Mouse (Mus musculus): ENCODE measurements at regions not wholly inside any gene's neighbourhood (a gene's known extent, or its start where the extent isn't known, plus 50 kb on each side); places are given as distances from the start of the nearest gene placed in this dataset.
A peak's percentile ranks its signal among the peaks of the same experiment; 100 is the strongest.

GRCm38 (mm10) chr10:115025950-115026349 lies 158.9 kb downstream of the Tph2 start:
- no peak for DNase-seq

GRCm38 (mm10) chr10:115019443-115019842 lies 165.4 kb downstream of the Tph2 start:
- DNase-seq, result peak; percentile 94

GRCm38 (mm10) chr10:115013491-115014001 lies 171.3 kb downstream of the Tph2 start:
- peak; percentile 76 to 78 for DNase-seq

- peak; percentile 73 to 82 for DNase-seq
These were observed 171.9 kb downstream of the Tph2 start for GRCm38 (mm10) chr10:115012922-115013321.

GRCm38 (mm10) chr10:115012316-115012715 lies 172.5 kb downstream of the Tph2 start:
- DNase-seq, result no peak

GRCm38 (mm10) chr10:115011911-115012310 lies 172.9 kb downstream of the Tph2 start:
- no peak for DNase-seq

GRCm38 (mm10) chr10:114996400-114996799 lies 188.4 kb downstream of the Tph2 start:
- no peak for DNase-seq

GRCm38 (mm10) chr10:114995211-114995908 lies 189.5 kb downstream of the Tph2 start:
- DNase-seq, result no peak

GRCm38 (mm10) chr10:114988453-114989226 lies 186.5 kb upstream of the Trhde start:
- DNase-seq, result no peak

GRCm38 (mm10) chr10:114972364-114972763 lies 170.3 kb upstream of the Trhde start:
- no peak for DNase-seq

GRCm38 (mm10) chr10:114963656-114964055 lies 161.5 kb upstream of the Trhde start:
- peak in 1 of 2 experiments; percentile 66 for DNase-seq

GRCm38 (mm10) chr10:114957909-114958308 lies 155.8 kb upstream of the Trhde start:
- peak; percentile 21 to 25 for DNase-seq

GRCm38 (mm10) chr10:114956257-114956656 lies 154.2 kb upstream of the Trhde start:
- DNase-seq, result no peak

- DNase-seq, result no peak
These were observed 153.5 kb upstream of the Trhde start for GRCm38 (mm10) chr10:114955608-114956007.

- no peak for DNase-seq
These were observed 151.3 kb upstream of the Trhde start for GRCm38 (mm10) chr10:114953358-114953757.

GRCm38 (mm10) chr10:114949194-114949593 lies 147.1 kb upstream of the Trhde start:
- peak in 1 of 2 experiments; percentile 32 for DNase-seq

GRCm38 (mm10) chr10:114924746-114925145 lies 122.6 kb upstream of the Trhde start:
- no peak for DNase-seq

- peak; percentile 73 to 82 for DNase-seq
These were observed 111.9 kb upstream of the Trhde start for GRCm38 (mm10) chr10:114913971-114914370.

- DNase-seq, result peak; percentile 59 to 78
These were observed 89.8 kb upstream of the Trhde start for GRCm38 (mm10) chr10:114891916-114892315.

- DNase-seq, result peak; percentile 86 to 87
These were observed 88.8 kb upstream of the Trhde start for GRCm38 (mm10) chr10:114890726-114891430.

GRCm38 (mm10) chr10:114871201-114871600 lies 69.1 kb upstream of the Trhde start:
- peak in 1 of 2 experiments; percentile 28 for DNase-seq

GRCm38 (mm10) chr10:114857166-114857565 lies 55.1 kb upstream of the Trhde start:
- DNase-seq, result no peak

GRCm38 (mm10) chr10:114852688-114853087 lies 50.6 kb upstream of the Trhde start:
- no peak for DNase-seq

All from cerebellum, postnatal 25 days (tissue).